Mouse (Mus musculus): Measurements from ENCODE around the gene Zfp689. TPM values are rescaled to one million over a fixed set of nuclear protein-coding genes. Genes with fewer than 3 reads are reported as not detected.
"Not testable (repeated sequence)": the region's sequence is repeated elsewhere in the genome, so short reads cannot be mapped to it uniquely, and the experiment has no call there.

Gene Zfp689
- polyA plus RNA-seq, 1 experiment from 2014 or later: 17.7 TPM

DNA sequence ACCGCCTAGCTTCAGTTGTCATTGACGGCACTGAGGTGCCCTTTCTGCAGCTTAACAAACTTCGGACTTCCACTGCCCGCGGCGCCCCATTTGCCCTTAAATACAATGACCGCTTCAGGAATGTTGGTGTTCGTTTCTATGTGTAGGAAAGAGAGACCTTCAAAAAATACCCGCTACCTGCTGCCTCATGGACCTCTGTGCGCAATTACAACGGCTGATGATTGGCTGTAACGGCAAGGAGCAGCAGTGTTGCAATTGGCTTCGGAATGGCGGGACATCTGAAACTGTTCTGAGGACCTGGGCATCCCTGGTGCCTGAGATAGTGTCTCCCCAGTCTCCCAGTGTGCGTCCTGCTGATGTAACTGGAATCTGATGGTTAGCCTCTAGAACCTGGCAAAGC lies 26.7 kb downstream of the Zfp689 start:
- 2% methylated on average over 15 of the region's 15 CpGs for WGBS
- Histone ChIP-seq H3K36me3 (replicated peaks) (peaks cover 23% of the 10 kb centered on the region), H3K27me3 (replicated peaks; ENCODE audit: low read depth, poor library complexity, severe bottlenecking) (peaks cover 14% of the 10 kb centered on the region), H3K4me3 (peak overlapping the region; percentile 90), H3K9me3 (no peaks in the 10 kb centered on the region), H3K27ac (replicated peaks) (peak overlapping the region; percentile 95), H3K4me1 (peaks cover 15% of the 10 kb centered on the region)
- DNase-seq (ENCODE audit: low spot score): no peak

DNA sequence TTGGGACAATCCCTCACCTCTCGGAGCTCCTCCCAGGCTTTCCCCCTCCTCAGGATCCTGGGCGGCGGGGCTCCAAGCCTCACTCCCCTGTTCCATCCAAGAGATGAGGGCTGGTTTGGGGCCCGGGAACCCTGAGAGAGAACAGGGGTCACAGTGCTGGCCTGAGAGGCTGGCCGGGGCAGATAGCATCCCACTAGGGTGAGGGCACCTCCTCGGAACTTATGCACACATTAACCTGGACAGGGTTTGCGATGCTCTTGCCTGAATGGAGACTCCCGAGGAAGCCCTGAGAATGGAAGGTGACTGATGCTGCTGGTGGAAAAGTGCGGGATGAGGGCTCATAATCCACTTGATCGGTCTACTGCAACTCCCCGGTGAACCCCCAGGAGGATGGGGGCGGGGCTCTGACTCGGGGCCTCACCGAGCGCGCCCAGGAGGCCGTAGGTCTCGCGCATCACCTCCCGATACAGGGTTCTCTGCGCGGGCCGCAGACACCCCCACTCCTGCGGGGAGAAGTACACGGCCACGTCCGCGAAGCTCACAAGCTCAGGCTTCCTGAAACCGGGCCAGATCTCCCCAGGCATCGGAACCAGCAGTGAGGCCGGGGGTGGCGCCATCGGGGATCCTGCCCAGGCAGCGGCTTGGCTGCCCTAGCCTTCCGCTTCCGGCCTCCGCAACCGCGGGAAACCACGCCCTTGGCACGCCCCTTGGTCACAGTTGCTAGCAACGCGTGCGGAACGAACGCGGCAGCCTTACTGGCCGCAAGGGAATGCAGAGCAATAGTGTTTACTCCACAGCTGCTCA lies 27.4 kb downstream of the Zfp689 start, which contains the start of gene Zfp688:
Gene Zfp688, minus strand, starts transcription at position 681 of the 804 bp plus-strand sequence.
- WGBS: 2% methylated on average over 48 of the region's 48 CpGs
- Histone ChIP-seq H3K27me3 (replicated peaks; ENCODE audit: low read depth, poor library complexity, severe bottlenecking) (peaks cover 14% of the 10 kb centered on the region), H3K4me1 (peaks cover 15% of the 10 kb centered on the region), H3K4me3 (peak within 1 kb of the TSS; percentile 90), H3K9me3 (no peaks in the 10 kb centered on the region), H3K36me3 (replicated peaks) (peaks cover 27% of the 10 kb centered on the region), H3K27ac (replicated peaks) (peak within 1 kb of the TSS; percentile 95)
- DNase-seq (ENCODE audit: low spot score): peak; percentile 95

DNA sequence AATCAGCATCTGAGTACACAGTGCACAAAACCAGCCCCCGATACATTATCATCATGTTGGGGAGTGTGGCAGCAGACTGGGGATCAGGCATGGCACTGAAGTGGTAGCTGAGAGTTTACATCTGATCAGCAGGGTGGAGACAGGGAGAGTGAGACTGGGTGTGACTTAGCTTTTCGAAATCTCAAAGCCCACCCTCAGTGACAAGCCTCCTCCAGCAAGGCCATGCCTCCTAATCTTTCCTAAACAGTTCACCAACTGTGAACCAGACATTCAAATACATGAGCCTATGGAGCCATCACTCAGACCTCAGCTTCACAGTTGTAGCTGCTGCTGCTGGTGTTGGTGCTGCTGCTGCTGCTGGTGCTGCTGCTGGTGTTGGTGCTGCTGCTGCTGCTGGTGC lies 37.5 kb downstream of the Zfp689 start:
- Histone ChIP-seq H3K9me3 (no peaks in the 10 kb centered on the region), H3K36me3 (replicated peaks) (peaks cover 8% of the 10 kb centered on the region; the same call in 1 of the 2 replicates), H3K4me1 (peaks cover 5% of the 10 kb centered on the region), H3K27me3 (replicated peaks; ENCODE audit: low read depth, poor library complexity, severe bottlenecking) (no peaks in the 10 kb centered on the region), H3K4me3 (no peak overlapping the region), H3K27ac (replicated peaks) (no peak overlapping the region)
- 72% methylated on average over 2 of the region's 2 CpGs for WGBS
- no peak for DNase-seq (ENCODE audit: low spot score)

DNA sequence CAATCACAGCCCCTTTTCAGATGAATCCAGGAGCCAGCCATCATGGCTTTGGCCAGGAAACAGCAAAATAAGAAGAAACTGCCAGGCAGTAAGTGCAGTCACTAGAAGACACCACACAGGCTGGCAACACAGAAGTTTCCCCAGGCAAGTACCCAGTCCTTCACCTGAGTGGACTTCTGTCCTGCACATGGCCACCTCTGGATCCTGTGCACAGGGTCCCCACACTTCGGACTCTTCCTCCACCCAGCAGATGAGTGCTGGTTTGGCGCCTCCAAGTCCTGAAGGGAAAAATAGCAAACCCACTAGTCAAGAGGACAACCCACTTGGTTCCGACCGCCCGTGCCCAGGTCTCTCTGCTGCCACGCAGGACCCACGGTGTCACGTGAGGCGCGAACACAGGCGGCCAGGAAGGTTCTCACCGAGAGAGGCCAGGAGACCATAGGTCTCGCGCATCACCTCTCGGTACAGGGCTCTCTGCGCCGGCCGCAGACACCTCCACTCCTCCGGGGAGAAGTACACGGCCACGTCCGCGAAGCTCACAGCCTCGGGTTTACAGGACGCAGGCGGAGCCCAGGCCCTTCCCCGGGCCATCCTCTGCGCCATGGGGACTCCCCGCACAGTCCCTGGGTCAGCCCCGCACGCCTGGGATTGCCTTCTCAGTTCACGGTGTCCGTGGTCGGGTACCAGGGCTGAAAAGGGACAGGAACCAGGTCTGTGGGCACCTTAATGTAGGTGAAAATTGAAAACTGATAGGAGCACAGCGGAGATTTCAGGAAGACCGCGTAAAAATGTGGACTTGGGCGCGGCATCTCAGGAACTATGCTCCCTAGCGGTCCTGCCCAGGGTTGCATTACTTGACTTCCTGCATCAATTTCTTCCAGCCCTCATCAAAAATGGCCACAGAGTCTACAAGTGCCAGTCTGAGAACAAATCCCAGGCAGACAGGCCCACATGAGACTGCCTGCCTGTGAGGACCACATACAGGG lies 42.7 kb downstream of the Zfp689 start, which contains the start of gene Zfp764:
Gene Zfp764, minus strand, starts transcription at position 821 of the 986 bp plus-strand sequence.
- Histone ChIP-seq H3K36me3 (replicated peaks) (peaks cover 13% of the 10 kb centered on the region), H3K4me1 (peaks cover 13% of the 10 kb centered on the region), H3K4me3 (peak within 1 kb of the TSS; percentile 61), H3K27ac (replicated peaks) (peak within 1 kb of the TSS; percentile 88)
- not testable (repeated sequence) for H3K9me3 ChIP-seq; H3K27me3 ChIP-seq (replicated peaks; ENCODE audit: low read depth, poor library complexity, severe bottlenecking)
- WGBS: 9% methylated on average over 40 of the region's 40 CpGs
- peak; percentile 83 for DNase-seq (ENCODE audit: low spot score)

DNA sequence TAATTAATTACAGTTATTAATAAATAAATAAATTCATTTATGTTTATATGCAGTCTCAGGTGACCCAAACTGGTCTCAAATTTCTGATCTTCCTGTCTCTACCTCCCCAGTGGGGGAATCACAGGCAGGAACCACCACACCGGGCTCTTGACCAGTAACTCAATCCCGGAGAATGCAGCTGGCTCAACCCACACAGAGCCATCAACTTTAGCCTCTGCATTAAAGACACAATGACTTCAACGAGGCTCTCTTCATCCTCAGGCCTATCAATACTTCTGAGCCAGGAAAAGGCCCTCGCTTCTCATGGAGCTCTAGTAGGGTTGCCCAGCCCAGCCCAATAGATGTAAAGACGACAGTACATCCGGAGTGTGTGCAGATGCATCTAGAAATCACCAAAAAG lies 44.9 kb downstream of the Zfp689 start:
- peaks cover 13% of the 10 kb centered on the region for H3K36me3 ChIP-seq (replicated peaks)
- not testable (repeated sequence) for H3K4me3 ChIP-seq; H3K27ac ChIP-seq (replicated peaks); H3K27me3 ChIP-seq (replicated peaks; ENCODE audit: low read depth, poor library complexity, severe bottlenecking); DNase-seq (ENCODE audit: low spot score); H3K9me3 ChIP-seq
- 94% methylated on average over 6 of the region's 6 CpGs for WGBS
- peaks cover 13% of the 10 kb centered on the region for H3K4me1 ChIP-seq

GRCm38 (mm10) chr7:127402980-127403379 lies 46.0 kb downstream of the Zfp689 start:
- H3K9me3 ChIP-seq: 0 out of 2 replicates have a peak, but pooled peaks cover 5% of the 10 kb centered on the region
- H3K27ac ChIP-seq (replicated peaks): no peak overlapping the region
- 41% methylated on average over 2 of the region's 2 CpGs for WGBS
- no peak overlapping the region for H3K4me3 ChIP-seq
- peaks cover 13% of the 10 kb centered on the region for H3K36me3 ChIP-seq (replicated peaks)
- H3K27me3 ChIP-seq (replicated peaks; ENCODE audit: low read depth, poor library complexity, severe bottlenecking): no peaks in the 10 kb centered on the region
- H3K4me1 ChIP-seq: peaks cover 13% of the 10 kb centered on the region
- DNase-seq (ENCODE audit: low spot score): no peak

- Histone ChIP-seq H3K27me3 (replicated peaks; ENCODE audit: low read depth, poor library complexity, severe bottlenecking) (no peaks in the 10 kb centered on the region), H3K4me1 (no peaks in the 10 kb centered on the region), H3K27ac (replicated peaks) (no peak overlapping the region), H3K36me3 (replicated peaks) (peaks cover 12% of the 10 kb centered on the region), H3K4me3 (no peak overlapping the region), H3K9me3 (0 out of 2 replicates have a peak, but pooled peaks cover 5% of the 10 kb centered on the region)
- 68% methylated on average over 3 of the region's 3 CpGs for WGBS
- DNase-seq (ENCODE audit: low spot score): no peak
Measured at GRCm38 (mm10) chr7:127400355-127400754, 48.6 kb downstream of the Zfp689 start.

- no peaks in the 10 kb centered on the region for H3K9me3 ChIP-seq
- H3K4me1 ChIP-seq: peaks cover 19% of the 10 kb centered on the region
- H3K27me3 ChIP-seq (replicated peaks; ENCODE audit: low read depth, poor library complexity, severe bottlenecking): no peaks in the 10 kb centered on the region
- peaks cover 21% of the 10 kb centered on the region for H3K36me3 ChIP-seq (replicated peaks)
- no peak for DNase-seq (ENCODE audit: low spot score)
- H3K27ac ChIP-seq (replicated peaks): peak overlapping the region; percentile 91
- peak overlapping the region; percentile 80 for H3K4me3 ChIP-seq
- WGBS: 37% methylated on average over 7 of the region's 7 CpGs
Measured at GRCm38 (mm10) chr7:127393944-127394333, 55.0 kb downstream of the Zfp689 start.

DNA sequence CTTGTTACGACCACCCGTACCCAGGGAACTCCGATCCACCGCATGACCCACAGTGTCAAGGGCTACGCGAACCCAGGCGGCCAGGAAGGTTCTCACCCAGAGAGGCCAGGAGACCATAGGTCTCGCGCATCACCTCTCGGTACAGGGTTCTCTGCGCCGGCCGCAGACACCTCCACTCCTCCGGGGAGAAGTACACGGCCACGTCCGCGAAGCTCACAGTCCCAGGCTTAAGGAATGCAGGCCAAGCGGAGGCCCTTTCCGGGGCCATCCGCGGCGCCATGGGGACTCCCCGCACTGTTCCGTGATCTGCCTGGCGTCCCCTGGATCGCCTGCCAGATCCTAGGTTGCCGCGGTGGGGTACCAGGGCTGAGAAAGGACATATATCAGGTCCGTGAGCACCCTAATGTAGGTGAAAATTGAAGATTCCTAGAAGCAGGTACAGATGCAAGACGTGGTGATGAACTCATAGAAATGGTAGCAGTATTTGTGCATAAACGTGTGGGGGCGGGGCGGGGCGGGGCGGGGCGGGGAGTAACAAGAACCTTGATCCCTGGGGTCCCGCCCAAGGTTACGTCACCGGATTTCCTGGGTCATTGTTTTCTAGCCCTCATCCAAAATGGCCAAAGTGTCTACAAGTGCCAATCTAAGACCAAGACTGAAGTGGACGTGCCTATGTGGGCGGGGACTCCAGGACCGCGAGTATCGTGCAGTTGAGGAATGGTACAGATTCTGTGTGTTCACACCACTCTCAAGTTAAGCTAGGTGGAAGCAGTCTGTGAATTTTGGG lies 55.6 kb downstream of the Zfp689 start, which contains the start of gene E430018J23Rik:
Gene E430018J23Rik, minus strand, starts transcription at position 473 of the 787 bp plus-strand sequence.
- whole genome bisulfite sequencing: 1% methylated on average over 45 of the region's 45 CpGs

DNA sequence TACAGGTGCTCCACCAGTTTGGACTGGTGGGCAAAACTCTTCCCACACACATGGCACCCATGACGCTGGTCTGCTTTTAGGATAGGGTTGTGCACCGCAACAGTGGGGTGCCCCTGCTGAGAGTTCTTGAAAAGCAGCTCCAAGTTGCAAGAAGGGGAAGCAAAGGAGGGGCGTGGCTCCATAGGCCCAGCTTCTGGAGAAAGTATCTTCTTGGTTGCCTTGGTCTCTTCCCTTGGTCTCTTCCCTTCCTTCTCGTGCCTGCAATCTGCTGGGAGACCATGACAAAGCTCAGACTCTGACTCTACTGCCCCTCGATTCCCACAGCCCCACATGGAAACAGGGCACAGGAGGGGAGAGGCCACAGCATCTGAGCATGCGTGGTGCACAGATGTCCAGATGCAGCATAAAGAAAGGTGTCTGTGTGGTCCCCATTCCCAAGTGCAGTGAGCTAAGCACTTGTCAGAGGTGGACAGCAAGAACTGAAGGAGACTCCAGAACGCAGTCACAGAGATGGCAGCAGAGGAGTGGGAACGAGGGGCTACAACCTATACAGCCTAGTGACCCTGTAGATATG lies 56.6 kb downstream of the Zfp689 start:
- Histone ChIP-seq H3K27me3 (replicated peaks; ENCODE audit: low read depth, poor library complexity, severe bottlenecking) (no peaks in the 10 kb centered on the region), H3K27ac (replicated peaks) (no peak overlapping the region; the same call in 1 of the 2 replicates), H3K9me3 (no peaks in the 10 kb centered on the region), H3K4me3 (peak overlapping the region; percentile 80), H3K36me3 (replicated peaks) (peaks cover 21% of the 10 kb centered on the region), H3K4me1 (peaks cover 19% of the 10 kb centered on the region)
- DNase-seq (ENCODE audit: low spot score): no peak
- 84% methylated on average over 8 of the region's 8 CpGs for WGBS

More for the DNA sequence above, 55.6 kb downstream of the Zfp689 start, which contains the start of gene E430018J23Rik:
- no peaks in the 10 kb centered on the region for H3K27me3 ChIP-seq (replicated peaks; ENCODE audit: low read depth, poor library complexity, severe bottlenecking)
- peak within 1 kb of the TSS; percentile 80 for H3K4me3 ChIP-seq
- H3K4me1 ChIP-seq: peaks cover 19% of the 10 kb centered on the region
- peak within 1 kb of the TSS; percentile 91 for H3K27ac ChIP-seq (replicated peaks)
- peaks cover 21% of the 10 kb centered on the region for H3K36me3 ChIP-seq (replicated peaks)
- H3K9me3 ChIP-seq: no peaks in the 10 kb centered on the region
- peak; percentile 95 for DNase-seq (ENCODE audit: low spot score)

Data from embryonic facial prominence, embryonic 10.5 days (tissue).